Mouse (Mus musculus) testis, adult 2 months (tissue): ENCODE measurements around the gene Plppr1. TPM values are rescaled to one million over a fixed set of nuclear protein-coding genes. Genes with fewer than 3 reads are reported as not detected.
"Not testable (repeated sequence)": the region's sequence is repeated elsewhere in the genome, so short reads cannot be mapped to it uniquely, and the experiment has no call there.

ENCODE experiments used
- H3K27ac ChIP-seq: fragments of 200-500 bp; 2 replicates; pipeline ENCODE4 v1.5.1; 2012; ENCODE audit warnings: low read depth, low read length; ENCODE audit not compliant: control insufficient read depth, insufficient read depth
- H3K27me3 ChIP-seq: fragments of 200-500 bp; 2 replicates; pipeline ENCODE4 v1.6.1; 2012; ENCODE audit warnings: mild to moderate bottlenecking, low read length, moderate library complexity; ENCODE audit not compliant: control insufficient read depth, insufficient read depth
- H3K36me3 ChIP-seq: fragments of 200-500 bp; 2 replicates; pipeline ENCODE4 v1.6.1; 2012; ENCODE audit warnings: mild to moderate bottlenecking, low read length; ENCODE audit not compliant: control insufficient read depth, insufficient read depth
- H3K4me1 ChIP-seq: fragments of 200-500 bp; 2 replicates; pipeline ENCODE4 v1.6.1; 2012; ENCODE audit warnings: low read length; ENCODE audit not compliant: control insufficient read depth, insufficient read depth
- H3K4me3 ChIP-seq: fragments of 200-500 bp; 2 replicates; pipeline ENCODE4 v1.5.1; 2012; ENCODE audit warnings: low read depth, mild to moderate bottlenecking, low read length, moderate library complexity, mixed read lengths; ENCODE audit not compliant: control insufficient read depth
- CTCF ChIP-seq: fragments of 200-500 bp; IDR thresholded peaks from 2 replicates; pipeline ENCODE4 v1.5.1; 2012; ENCODE audit warnings: low read depth, mild to moderate bottlenecking, inconsistent platforms, low read length, moderate library complexity; ENCODE audit not compliant: control insufficient read depth, insufficient read depth, insufficient replicate concordance
- POLR2A ChIP-seq: fragments of 200-500 bp; IDR thresholded peaks from 2 replicates; pipeline ENCODE4 v1.6.1; 2012; ENCODE audit warnings: low read depth, mild to moderate bottlenecking, inconsistent platforms, low read length, moderate library complexity; ENCODE audit not compliant: control insufficient read depth
- polyA plus RNA-seq: library from polyadenylated mRNA; depleted of rRNA; stranded (reverse); fragments of >200 nt; gene quantifications from 2 replicates; pipeline ENCODE4 v1.2.3, GENCODE M21; 2012

Gene Plppr1
- polyA plus RNA-seq, 1 experiment, result not detected

DNA sequence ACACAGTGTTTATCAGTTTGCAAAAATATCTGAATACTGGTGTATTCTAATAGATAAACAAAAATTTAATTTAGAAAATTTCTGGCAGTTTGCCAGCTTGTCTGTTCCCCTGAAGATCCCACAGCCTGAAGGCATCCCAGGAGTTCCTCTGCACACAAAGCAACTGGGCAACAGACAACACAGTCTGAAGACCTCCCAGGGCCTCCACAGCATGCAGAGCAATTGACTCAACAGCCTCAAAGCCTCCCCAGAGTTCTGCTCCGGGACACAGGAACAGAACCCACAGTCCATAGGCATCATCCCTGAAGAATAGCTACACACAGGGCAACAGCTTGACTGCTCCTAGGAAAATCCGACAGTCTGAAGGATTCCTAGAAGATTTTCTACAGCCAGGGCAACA lies 289.6 kb downstream of the Plppr1 start:
- no peaks in the 10 kb centered on the region for H3K36me3 ChIP-seq
- no peak for TF ChIP-seq CTCF
- TF ChIP-seq POLR2A, result no peak
- no peaks in the 10 kb centered on the region for H3K4me1 ChIP-seq

GRCm38 (mm10) chr4:49350470-49350869 lies 291.4 kb downstream of the Plppr1 start:
- no peaks in the 10 kb centered on the region for H3K27me3 ChIP-seq
- H3K36me3 ChIP-seq, result no peaks in the 10 kb centered on the region
- H3K4me1 ChIP-seq, result no peaks in the 10 kb centered on the region
- no peak overlapping the region for H3K27ac ChIP-seq
- TF ChIP-seq POLR2A, result no peak
- no peak for TF ChIP-seq CTCF
- no peak overlapping the region for H3K4me3 ChIP-seq

More for the DNA sequence above, 289.6 kb downstream of the Plppr1 start:
- no peaks in the 10 kb centered on the region for H3K27me3 ChIP-seq
- H3K27ac ChIP-seq, result no peak overlapping the region
- no peak overlapping the region for H3K4me3 ChIP-seq

GRCm38 (mm10) chr4:49357097-49357496 lies 298.0 kb downstream of the Plppr1 start:
- H3K4me1 ChIP-seq, result no peaks in the 10 kb centered on the region
- no peak overlapping the region for H3K27ac ChIP-seq
- no peaks in the 10 kb centered on the region for H3K36me3 ChIP-seq
- H3K4me3 ChIP-seq, result no peak overlapping the region
- no peaks in the 10 kb centered on the region for H3K27me3 ChIP-seq
- no peak for TF ChIP-seq CTCF
- no peak for TF ChIP-seq POLR2A

GRCm38 (mm10) chr4:49368046-49368445 lies 309.0 kb downstream of the Plppr1 start:
- H3K36me3 ChIP-seq, H3K4me1 ChIP-seq, H3K4me3 ChIP-seq, H3K27me3 ChIP-seq, H3K27ac ChIP-seq: not testable (repeated sequence)

DNA sequence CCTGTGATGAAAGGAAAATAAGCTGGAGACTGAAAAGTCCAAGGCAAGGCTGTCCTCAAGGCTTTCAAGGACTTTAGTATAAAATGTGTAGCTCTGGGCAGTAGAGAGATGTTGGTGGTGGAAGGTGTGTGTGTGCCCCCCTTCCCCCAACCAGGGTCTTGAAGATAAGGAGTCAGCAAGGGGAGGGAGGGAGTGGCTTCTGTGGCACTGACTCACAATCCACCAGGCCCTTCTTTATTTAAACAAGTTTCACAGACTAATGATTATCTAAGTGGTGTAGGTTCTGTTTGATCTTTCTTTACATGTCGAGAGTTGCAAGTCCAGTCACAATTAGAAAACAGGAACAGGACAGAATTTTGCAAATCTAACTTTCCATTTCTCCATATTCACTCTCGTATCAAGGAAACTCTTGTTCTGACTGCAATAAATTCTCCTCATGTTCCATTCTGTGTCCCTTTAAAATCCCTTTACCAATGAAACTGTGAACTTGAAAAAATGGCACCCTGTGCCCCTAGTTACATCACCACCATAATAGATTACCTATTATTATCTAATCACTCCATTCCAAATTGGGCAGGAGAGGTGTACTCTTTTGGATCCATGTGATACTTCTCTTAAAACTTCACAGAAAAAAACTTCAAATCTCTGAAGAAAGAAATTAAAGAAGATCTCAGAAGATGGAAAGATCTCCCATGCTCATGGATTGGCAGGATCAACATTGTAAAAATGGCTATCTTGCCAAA lies 324.7 kb downstream of the Plppr1 start:
- H3K36me3 ChIP-seq, H3K4me1 ChIP-seq, H3K27me3 ChIP-seq, H3K27ac ChIP-seq, H3K4me3 ChIP-seq: not testable (repeated sequence)

DNA sequence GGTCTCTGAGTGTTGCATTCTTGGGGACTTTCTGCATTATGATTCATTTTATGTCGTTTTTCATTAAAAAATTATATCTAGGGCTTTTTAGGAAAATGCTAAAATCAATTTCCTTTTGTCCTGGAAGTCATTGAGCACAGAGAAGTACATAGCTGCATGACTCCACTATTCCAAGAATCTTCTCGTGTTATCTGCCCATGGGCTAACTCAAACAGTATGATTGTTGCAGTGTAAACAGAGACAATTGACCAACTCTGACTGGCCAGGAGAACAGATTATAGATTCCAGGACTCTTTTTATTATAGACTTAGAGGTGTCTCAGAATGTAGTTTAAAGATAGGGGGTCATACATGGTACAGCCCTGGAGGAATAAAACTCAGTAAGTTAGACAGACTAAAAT lies 327.8 kb downstream of the Plppr1 start:
- Histone ChIP-seq H3K27me3 (no peaks in the 10 kb centered on the region), H3K4me3 (no peak overlapping the region), H3K36me3 (no peaks in the 10 kb centered on the region), H3K27ac (no peak overlapping the region), H3K4me1 (no peaks in the 10 kb centered on the region)
- TF ChIP-seq POLR2A (no peak), CTCF (no peak)
